Mouse (Mus musculus) hindlimb bud, embryonic 11.5 days (tissue): ENCODE data around the gene Gm45021.

Experiments used
- DNase-seq: peaks from one replicate; pipeline ENCODE4 v3.0.0-alpha.2; 2012; ENCODE audit warnings: low read depth, low spot score; ENCODE audit errors: extremely low spot score

Gm45021 gene

GRCm38 (mm10) chr6:48646309-48646690 is 56.9 kb downstream of the Gm45021 start:
- DNase-seq: no peak

DNA sequence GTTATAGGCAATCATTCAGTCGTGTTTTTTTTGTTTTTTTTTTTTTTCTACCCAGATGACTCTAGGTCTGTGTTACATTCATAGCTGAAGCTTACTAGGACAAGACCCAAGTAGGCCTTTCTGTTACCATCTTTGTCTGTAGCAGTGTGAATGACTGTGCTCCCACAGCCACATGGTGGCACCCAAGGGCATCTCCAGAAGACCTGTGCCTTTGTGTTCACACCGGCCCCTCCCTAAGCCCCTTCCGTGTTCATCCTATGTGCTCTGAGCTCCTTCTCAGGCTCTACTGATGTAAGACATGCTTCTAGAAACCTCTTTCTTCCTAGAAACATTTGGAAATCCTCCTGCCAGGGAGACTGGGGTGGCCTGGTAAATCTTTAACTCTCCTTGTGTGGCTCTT is 57.6 kb downstream of the Gm45021 start, which contains the start of gene Gimap8:
Gene Gimap8 (plus strand): TSS at position 240 of the 400 bp plus-strand sequence.
- no peak for DNase-seq

DNA sequence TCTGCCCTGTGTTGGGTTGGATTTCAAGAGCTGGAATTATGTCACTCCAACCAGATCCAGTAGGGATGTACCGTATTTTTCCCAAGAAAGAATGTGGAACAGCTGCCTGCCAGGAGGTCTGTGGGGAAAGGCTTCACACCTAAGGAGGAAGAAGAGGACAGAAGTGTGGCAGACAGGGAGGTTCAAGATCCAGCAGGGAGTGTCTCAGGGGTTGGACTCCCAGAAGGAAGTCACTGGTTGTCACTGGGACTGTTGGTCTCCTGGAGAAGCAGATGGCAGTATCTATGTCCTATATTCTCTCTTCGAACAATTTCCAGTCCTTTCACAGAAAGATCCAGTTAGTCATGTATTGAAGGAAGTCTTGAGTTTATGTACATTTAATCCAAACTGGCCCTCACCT is 58.2 kb downstream of the Gm45021 start:
- DNase-seq: no peak

DNA sequence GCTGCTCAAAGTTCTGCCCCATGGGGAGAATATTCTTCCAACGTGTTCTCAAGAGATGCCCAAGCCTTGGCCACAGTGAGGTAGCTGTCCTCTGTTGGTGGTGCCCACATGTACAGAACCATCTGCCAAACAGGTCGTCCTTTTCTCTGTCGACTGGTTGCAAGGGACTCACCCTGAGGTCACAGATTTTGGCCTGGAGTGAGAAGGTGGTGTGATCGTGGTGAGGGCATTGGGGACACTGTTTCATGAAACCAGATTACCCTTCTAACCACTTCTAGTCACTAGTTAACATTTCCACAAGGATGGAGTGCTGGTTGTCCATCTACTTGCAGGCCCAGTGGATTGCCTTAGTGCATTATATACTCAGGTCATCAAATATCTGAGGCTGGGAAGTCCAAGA is 59.4 kb downstream of the Gm45021 start:
- no peak for DNase-seq

GRCm38 (mm10) chr6:48650041-48650440 is 60.6 kb downstream of the Gm45021 start:
- DNase-seq: no peak

DNA sequence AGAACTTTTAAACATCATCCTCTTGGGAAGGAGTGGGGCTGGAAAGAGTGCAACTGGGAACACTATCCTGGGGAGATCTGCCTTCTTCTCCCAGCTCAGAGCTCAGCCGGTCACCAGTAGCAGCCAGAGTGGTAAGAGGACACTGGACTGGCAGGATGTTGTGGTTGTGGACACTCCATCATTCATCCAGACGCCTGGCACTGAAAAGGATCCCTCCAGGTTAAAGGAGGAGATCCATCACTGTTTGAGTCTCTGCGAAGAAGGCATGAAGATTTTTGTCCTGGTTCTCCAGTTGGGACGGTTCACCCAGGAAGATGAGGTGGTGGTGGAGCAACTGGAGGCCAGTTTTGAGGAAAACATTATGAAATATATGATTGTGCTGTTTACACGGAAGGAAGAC is 69.3 kb downstream of the Gm45021 start:
- no peak for DNase-seq
